Mouse (Mus musculus) midbrain, embryonic 14.5 days (tissue): Measurements from ENCODE around the gene Hoxb2. TPM values are rescaled to one million over a fixed set of nuclear protein-coding genes. Genes with fewer than 3 reads are reported as not detected.

Source experiments
- ATAC-seq: fragments of 200-750 bp; cut with Nextera tagmentation; 2 replicates; pipeline ENCODE4 v1.8.0; 2017; ENCODE audit warnings: moderate number of reproducible peaks, moderate library complexity; ENCODE audit not compliant: low FRiP score, low TSS enrichment
- DNase-seq: peaks from one replicate; pipeline ENCODE4 v3.0.0-alpha.2; 2015
- H3K27ac ChIP-seq: fragments of 300-500 bp; sonication (generic); replicated peaks from 2 replicates; pipeline ENCODE4 v1.5.1; 2014; ENCODE audit warnings: mild to moderate bottlenecking, low read depth, low read length, moderate library complexity
- H3K27me3 ChIP-seq: fragments of 300-500 bp; sonication (generic); 2 replicates; pipeline ENCODE4 v1.6.1; 2014; ENCODE audit warnings: low read length, control low read depth, mixed read lengths; ENCODE audit not compliant: control insufficient read depth, insufficient read depth
- H3K36me3 ChIP-seq: fragments of 300-500 bp; sonication (generic); 2 replicates; pipeline ENCODE4 v1.6.1; 2014; ENCODE audit warnings: low read length, control low read depth; ENCODE audit not compliant: control insufficient read depth, insufficient read depth
- H3K4me1 ChIP-seq: fragments of 300-500 bp; sonication (generic); 2 replicates; pipeline ENCODE4 v1.6.1; 2014; ENCODE audit warnings: mild to moderate bottlenecking, antibody characterized with exemption, low read length, control low read depth; ENCODE audit not compliant: control insufficient read depth, insufficient read depth
- H3K4me2 ChIP-seq: fragments of 300-500 bp; sonication (generic); 2 replicates; pipeline ENCODE4 v1.6.1; 2014; ENCODE audit warnings: mild to moderate bottlenecking, low read length, moderate library complexity
- H3K4me3 ChIP-seq: fragments of 300-500 bp; sonication (generic); replicated peaks from 2 replicates; pipeline ENCODE4 v1.5.1; 2014; ENCODE audit warnings: low read depth, low read length
- H3K9ac ChIP-seq: fragments of 300-500 bp; sonication (generic); replicated peaks from 2 replicates; pipeline ENCODE4 v1.6.1; 2014; ENCODE audit warnings: mild to moderate bottlenecking, low read length, moderate library complexity
- H3K9me3 ChIP-seq: fragments of 300-500 bp; sonication (generic); 2 replicates; pipeline ENCODE4 v1.6.1; 2016; ENCODE audit warnings: low read length, control low read depth, mixed read lengths; ENCODE audit not compliant: control insufficient read depth
- WGBS: fragments of 180-500 bp; shearing (Covaris S2); extraction: QIAGEN DNeasy Blood & Tissue Kit; methylation state at CpG from one replicate; pipeline ENCODE4 v1.1.7; 2014; 5-methylcytosine and 5-hydroxymethylcytosine counted together
- microRNA counts: library from miRNA; unstranded; fragments of <30 nt; microRNA quantifications from one replicate; lab custom pipeline; 2016
- microRNA-seq: library from miRNA; unstranded; fragments of <30 nt; microRNA quantifications from one replicate; pipeline ENCODE4, GENCODE M21; 2016
- polyA plus RNA-seq: library from polyadenylated mRNA; unstranded; fragments of >200 nt; fragmentation: Nextera tagmentation; extraction: Ambion mirVana; gene quantifications from 2 replicates; pipeline ENCODE4 v1.2.1, GENCODE M21; 2014

Gene Hoxb2
- polyA plus RNA-seq, 1 experiment from 2014 or later, result 0.17 TPM

DNA sequence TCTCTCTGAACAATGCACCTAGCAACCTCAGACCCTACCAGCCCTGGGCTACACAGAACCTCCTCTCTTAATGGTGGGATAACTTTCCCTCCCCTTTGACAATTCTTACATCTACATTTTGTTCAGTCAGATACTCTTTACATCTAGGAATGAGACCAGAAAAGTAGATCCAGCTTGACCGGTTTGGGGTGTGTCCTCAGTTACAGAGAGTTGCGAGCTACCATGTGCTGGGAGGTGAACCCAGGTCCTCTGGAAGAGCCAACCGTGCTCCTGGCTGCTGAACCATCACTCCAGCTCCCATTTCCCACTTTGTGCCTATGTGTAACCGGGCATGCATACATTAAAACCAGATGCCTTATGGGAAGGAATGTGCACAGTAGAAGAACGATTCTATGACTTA, 33.1 kb downstream of the Hoxb2 start:
- H3K4me3 ChIP-seq, result no peak overlapping the region
- no peak overlapping the region for H3K4me2 ChIP-seq
- no peaks in the 10 kb centered on the region for H3K4me1 ChIP-seq
- no peak overlapping the region for H3K9ac ChIP-seq
- WGBS, result 82% methylated on average over 5 of the region's 5 CpGs
- H3K27ac ChIP-seq, result no peak overlapping the region
- DNase-seq, result no peak
- no peaks in the 10 kb centered on the region for H3K9me3 ChIP-seq
- no peak for ATAC-seq
- no peaks in the 10 kb centered on the region for H3K36me3 ChIP-seq
- H3K27me3 ChIP-seq, result no peaks in the 10 kb centered on the region; the same call in 1 of the 2 replicates

DNA sequence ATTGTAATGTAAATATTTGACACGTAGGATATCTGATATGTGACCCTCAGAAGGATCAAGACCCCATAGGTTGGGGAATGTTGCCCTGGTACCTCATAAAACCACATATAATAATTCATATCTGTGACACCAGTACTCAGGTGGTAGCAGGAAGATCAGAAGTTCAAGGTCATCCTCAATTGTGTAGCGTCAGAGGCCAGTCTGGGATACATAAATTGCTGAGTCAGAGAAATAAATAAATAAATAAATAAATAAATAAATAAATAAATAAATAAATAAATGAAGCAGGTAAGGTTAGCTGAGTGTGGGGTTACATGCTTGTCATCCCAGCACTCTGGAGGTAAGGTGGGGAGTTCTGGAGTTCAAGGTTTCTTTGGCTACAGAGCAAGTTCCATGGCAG, 37.3 kb downstream of the Hoxb2 start:
- 81% methylated on average over 2 of the region's 2 CpGs for WGBS
- H3K9me3 ChIP-seq, result no peaks in the 10 kb centered on the region
- H3K27me3 ChIP-seq, result no peaks in the 10 kb centered on the region
- no peak overlapping the region for H3K27ac ChIP-seq
- no peak overlapping the region for H3K9ac ChIP-seq
- no peak overlapping the region for H3K4me3 ChIP-seq
- no peak overlapping the region for H3K4me2 ChIP-seq
- 0 out of 2 replicates have a peak, but pooled peaks cover 2% of the 10 kb centered on the region for H3K4me1 ChIP-seq
- DNase-seq (no peak), ATAC-seq (no peak)
- no peaks in the 10 kb centered on the region for H3K36me3 ChIP-seq

DNA sequence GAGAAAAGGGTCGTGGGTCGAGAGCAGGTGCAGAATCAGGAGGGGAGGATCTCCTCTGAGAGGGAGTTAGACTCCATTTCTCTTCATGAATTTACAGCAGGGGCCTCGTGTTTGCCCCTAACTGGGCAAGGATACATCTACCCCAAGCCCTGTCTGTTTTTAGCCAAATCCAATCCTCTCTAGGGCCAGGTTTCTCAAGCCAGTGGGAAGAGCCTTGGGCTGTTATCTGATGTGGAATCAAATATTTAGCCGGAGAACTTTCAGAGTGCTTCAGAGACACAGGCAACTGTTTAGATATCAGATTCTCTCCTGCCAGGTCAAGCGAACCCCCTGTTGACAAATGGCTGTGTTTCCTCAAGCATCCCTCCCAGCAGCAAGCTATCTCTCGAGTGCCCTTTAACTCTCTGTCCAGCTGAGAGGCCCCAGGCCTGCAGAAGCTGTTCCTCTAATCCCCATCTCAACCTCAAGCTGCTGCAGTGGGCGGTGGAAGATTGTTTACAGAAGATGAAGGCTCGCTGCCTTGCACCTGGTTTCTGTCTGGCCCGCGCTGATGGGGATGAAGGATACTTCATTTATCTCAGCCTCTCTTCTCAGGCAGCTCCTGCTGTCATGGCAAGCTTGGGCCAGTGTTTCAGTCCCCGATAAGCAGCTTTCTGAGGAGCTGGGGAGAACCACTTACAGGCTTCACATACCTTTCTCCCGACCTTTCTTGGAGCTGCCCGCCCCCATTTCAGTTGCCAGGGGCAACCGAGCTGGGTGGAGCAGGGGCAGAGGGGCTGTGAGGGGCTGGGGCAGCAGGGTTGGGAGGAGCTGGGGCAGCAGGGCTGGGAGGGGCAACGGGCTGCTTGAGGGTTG, 46.7 kb downstream of the Hoxb2 start:
- ATAC-seq (no peak), DNase-seq (no peak)
- 11% methylated on average over 15 of the region's 15 CpGs for WGBS
- Histone ChIP-seq H3K36me3 (no peaks in the 10 kb centered on the region), H3K4me1 (peaks cover 6% of the 10 kb centered on the region), H3K4me3 (no peak overlapping the region), H3K27me3 (peaks cover 3% of the 10 kb centered on the region; the same call in 1 of the 2 replicates), H3K4me2 (no peak overlapping the region), H3K9ac (no peak overlapping the region), H3K27ac (no peak overlapping the region), H3K9me3 (no peaks in the 10 kb centered on the region)

DNA sequence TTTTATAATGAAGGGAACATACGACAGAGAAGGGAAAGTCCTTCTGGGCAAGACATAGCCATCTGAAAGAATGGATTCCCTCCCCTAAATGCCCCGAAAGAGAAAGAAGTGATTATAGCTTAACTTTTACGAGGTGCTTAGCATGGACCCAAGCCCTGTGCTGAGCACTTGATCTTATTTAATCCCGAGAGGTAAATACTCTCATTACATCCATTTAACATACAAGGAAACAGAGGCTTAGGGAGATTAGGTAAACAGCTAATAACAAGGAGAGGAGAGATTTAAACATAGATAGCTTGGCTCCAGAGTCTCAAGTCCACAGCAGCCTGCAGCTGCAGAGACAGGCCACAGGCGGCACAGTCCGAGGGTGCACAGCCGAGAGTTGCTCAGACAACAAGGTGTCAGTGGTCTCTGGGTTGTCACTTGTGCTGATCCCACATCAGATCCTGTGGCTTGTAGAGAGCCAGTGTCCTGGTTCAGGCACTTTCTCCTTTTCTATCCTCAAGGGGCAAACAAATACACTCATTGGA, 47.5 kb downstream of the Hoxb2 start:
- no peaks in the 10 kb centered on the region for H3K36me3 ChIP-seq
- H3K4me1 ChIP-seq, result peaks cover 6% of the 10 kb centered on the region
- H3K9me3 ChIP-seq, result no peaks in the 10 kb centered on the region
- no peak overlapping the region for H3K27ac ChIP-seq
- no peak overlapping the region for H3K9ac ChIP-seq
- no peak for DNase-seq
- H3K4me2 ChIP-seq, result no peak overlapping the region
- ATAC-seq, result no peak
- H3K4me3 ChIP-seq, result no peak overlapping the region
- peaks cover 3% of the 10 kb centered on the region; the same call in 1 of the 2 replicates for H3K27me3 ChIP-seq
- 33% methylated on average over 7 of the region's 7 CpGs for WGBS

DNA sequence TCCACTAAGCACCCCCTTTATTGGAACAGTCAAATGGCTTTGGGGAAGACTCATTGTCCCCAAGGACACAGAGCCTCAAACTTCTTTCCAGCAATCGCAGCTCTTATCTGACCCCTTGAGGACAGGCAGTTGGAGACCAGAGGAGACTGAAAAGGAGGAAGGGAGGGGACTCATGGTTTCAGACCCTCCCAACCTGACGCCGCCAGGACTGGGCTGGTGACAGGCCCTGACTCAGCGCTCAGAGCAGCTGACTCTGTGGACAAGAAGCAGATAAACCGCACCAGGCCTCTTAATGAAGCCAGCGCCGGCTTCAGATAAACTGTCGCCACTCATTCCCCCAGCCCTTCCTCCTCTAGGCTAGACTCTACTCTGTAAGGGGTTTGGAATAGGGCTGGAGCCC, 49.6 kb downstream of the Hoxb2 start:
- Histone ChIP-seq H3K27ac (no peak overlapping the region), H3K27me3 (peaks cover 3% of the 10 kb centered on the region; the same call in 1 of the 2 replicates), H3K4me1 (peaks cover 6% of the 10 kb centered on the region), H3K4me3 (no peak overlapping the region), H3K9me3 (no peaks in the 10 kb centered on the region), H3K9ac (no peak overlapping the region), H3K4me2 (no peak overlapping the region), H3K36me3 (no peaks in the 10 kb centered on the region)
- no peak for ATAC-seq
- no peak for DNase-seq
- 25% methylated on average over 8 of the region's 8 CpGs for WGBS

MicroRNAs within 50 kb of the gene (microRNA counts, 519-probe panel; counts per million panel counts)
- 2,864 counts per million, percentile 10 among the panel's probes with 10 or more counts for microRNA mmu-miR-10a (lab: Ali Mortazavi, UCI)

Small RNA genes lying within 50 kb of the gene (microRNA-seq; reads per million reads assigned to microRNA genes)
- gene Mir10a, result 579 reads per million, percentile 75 among the genes with 10 or more reads in this experiment

Other genes starting within 250 kb of the Hoxb2 start
- gene Calcoco2, start 238.6 kb upstream of the Hoxb2 start, polyA plus RNA-seq, result not detected in 2 replicates
- gene Ttll6, start 216.7 kb upstream of the Hoxb2 start, polyA plus RNA-seq, result not detected in 2 replicates
- gene Hoxb13, start 156.2 kb upstream of the Hoxb2 start, polyA plus RNA-seq, result not detected in 2 replicates
- gene Hoxb9, start 79.1 kb upstream of the Hoxb2 start, polyA plus RNA-seq, result not detected in 2 replicates
- not detected in 2 replicates for gene Hoxb8, start 68.6 kb upstream of the Hoxb2 start, polyA plus RNA-seq
- gene Hoxb7, start 63.9 kb upstream of the Hoxb2 start, polyA plus RNA-seq, result not detected in 2 replicates
- gene Hoxb6, start 58.0 kb upstream of the Hoxb2 start, polyA plus RNA-seq, result not detected in 2 replicates
- not detected in 2 replicates for gene Hoxb5, start 47.2 kb upstream of the Hoxb2 start, polyA plus RNA-seq
- gene Hoxb4, start 32.3 kb upstream of the Hoxb2 start, polyA plus RNA-seq, result not detected in 2 replicates
- gene Hoxb3, start 27.2 kb upstream of the Hoxb2 start, polyA plus RNA-seq, result not detected in 2 replicates
- gene Hoxb1, start 15.2 kb downstream of the Hoxb2 start, polyA plus RNA-seq, result not detected in 2 replicates
- gene Skap1, start 114.1 kb downstream of the Hoxb2 start, polyA plus RNA-seq, result 2.9 and 3.9 TPM in 2 replicates